Mouse (Mus musculus) heart, embryonic 12.5 days (tissue): ENCODE results near the gene Vps35. TPM values are rescaled to one million over a fixed set of nuclear protein-coding genes. Genes with fewer than 3 reads are reported as not detected.

Experiments
- ATAC-seq: fragments of 200-750 bp; cut with Nextera tagmentation; 2 replicates; pipeline ENCODE4 v1.8.0; 2017; ENCODE audit warnings: moderate TSS enrichment, moderate library complexity; ENCODE audit not compliant: insufficient number of reproducible peaks, low FRiP score
- H3K27ac ChIP-seq: fragments of 300-500 bp; sonication (generic); 2 replicates; pipeline ENCODE4 v1.5.1; 2016; ENCODE audit warnings: mild to moderate bottlenecking, moderate library complexity; ENCODE audit not compliant: poor library complexity, severe bottlenecking
- H3K27me3 ChIP-seq: fragments of 300-500 bp; sonication (generic); replicated peaks from 2 replicates; pipeline ENCODE4 v1.6.1; 2016; ENCODE audit warnings: mild to moderate bottlenecking, moderate library complexity
- H3K36me3 ChIP-seq: fragments of 300-500 bp; sonication (generic); 2 replicates; pipeline ENCODE4 v1.6.1; 2016; ENCODE audit warnings: mild to moderate bottlenecking, moderate library complexity
- H3K4me1 ChIP-seq: fragments of 300-500 bp; sonication (generic); replicated peaks from 2 replicates; pipeline ENCODE4 v1.6.1; 2016; ENCODE audit warnings: mild to moderate bottlenecking
- H3K4me2 ChIP-seq: fragments of 300-500 bp; sonication (generic); 2 replicates; pipeline ENCODE4 v1.6.1; 2016; ENCODE audit warnings: mild to moderate bottlenecking, moderate library complexity
- H3K4me3 ChIP-seq: fragments of 300-500 bp; sonication (generic); 2 replicates; pipeline ENCODE4 v1.5.1; 2016; ENCODE audit warnings: mild to moderate bottlenecking
- H3K9ac ChIP-seq: fragments of 300-500 bp; sonication (generic); 2 replicates; pipeline ENCODE4 v1.6.1; 2016; ENCODE audit warnings: mild to moderate bottlenecking, moderate library complexity
- H3K9me3 ChIP-seq: fragments of 300-500 bp; sonication (generic); replicated peaks from 2 replicates; pipeline ENCODE4 v1.6.1; 2016; ENCODE audit warnings: mild to moderate bottlenecking, moderate library complexity
- WGBS: fragments of 180-500 bp; shearing (Covaris S2); methylation state at CpG from one replicate; pipeline ENCODE4 v1.1.7; 2016; 5-methylcytosine and 5-hydroxymethylcytosine counted together
- polyA plus RNA-seq: library from polyadenylated mRNA; unstranded; fragments of >200 nt; fragmentation: Nextera tagmentation; extraction: Ambion mirVana; gene quantifications from 2 replicates; pipeline ENCODE4 v1.2.1, GENCODE M21; 2016

Vps35 gene
- polyA plus RNA-seq, 1 experiment from 2014 or later = 124 TPM

GRCm38 (mm10) chr8:85311743-85312142, 12.1 kb upstream of the Vps35 start:
- Histone ChIP-seq H3K4me1 (no peaks in the 10 kb centered on the region), H3K9me3 (no peaks in the 10 kb centered on the region), H3K36me3 (peaks cover 17% of the 10 kb centered on the region), H3K4me2 (no peak overlapping the region), H3K9ac (no peak overlapping the region), H3K4me3 (no peak overlapping the region), H3K27ac (no peak overlapping the region), H3K27me3 (no peaks in the 10 kb centered on the region)
- ATAC-seq = peak; percentile 55; the same call in 1 of the 2 replicates

DNA sequence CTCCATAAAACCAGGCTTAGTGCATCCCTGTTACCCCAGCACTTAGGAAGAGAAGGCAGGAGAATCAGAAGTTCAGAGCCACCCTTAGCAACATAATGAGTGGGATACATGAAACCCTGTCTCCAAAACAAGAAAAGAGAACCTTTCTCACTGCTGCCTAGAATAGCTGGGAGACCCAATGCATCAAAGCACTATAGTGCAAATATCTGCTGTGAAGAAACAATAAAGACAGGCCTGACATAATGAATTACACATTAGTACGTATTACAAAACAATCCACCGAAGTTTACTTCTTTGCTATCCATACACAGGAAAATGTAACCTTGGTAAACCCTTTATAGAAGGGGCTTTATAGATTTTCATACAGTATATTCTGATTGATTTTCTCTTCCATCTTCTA, 9.0 kb upstream of the Vps35 start:
- peaks cover 44% of the 10 kb centered on the region for H3K36me3 ChIP-seq
- WGBS = 92% methylated on average over 2 of the region's 2 CpGs

GRCm38 (mm10) chr8:85303531-85303930, 3.9 kb upstream of the Vps35 start:
- Histone ChIP-seq H3K27ac (no peak overlapping the region), H3K4me1 (peaks cover 15% of the 10 kb centered on the region), H3K36me3 (peaks cover 55% of the 10 kb centered on the region), H3K4me2 (no peak overlapping the region), H3K9ac (no peak overlapping the region), H3K4me3 (no peak overlapping the region), H3K9me3 (no peaks in the 10 kb centered on the region), H3K27me3 (no peaks in the 10 kb centered on the region)
- 84% methylated on average over 5 of the region's 5 CpGs for WGBS
- ATAC-seq = no peak

More for the DNA sequence above, 9.0 kb upstream of the Vps35 start:
- no peaks in the 10 kb centered on the region for H3K4me1 ChIP-seq
- H3K9me3 ChIP-seq = no peaks in the 10 kb centered on the region
- no peak overlapping the region for H3K9ac ChIP-seq
- no peak overlapping the region for H3K27ac ChIP-seq
- no peak for ATAC-seq
- no peak overlapping the region for H3K4me2 ChIP-seq
- no peaks in the 10 kb centered on the region for H3K27me3 ChIP-seq
- H3K4me3 ChIP-seq = no peak overlapping the region

- no peak overlapping the region for H3K4me2 ChIP-seq
- H3K4me1 ChIP-seq = peaks cover 15% of the 10 kb centered on the region
- 85% methylated on average over 3 of the region's 3 CpGs for WGBS
- no peak overlapping the region for H3K27ac ChIP-seq
- no peak overlapping the region for H3K9ac ChIP-seq
- no peak overlapping the region for H3K4me3 ChIP-seq
- no peak for ATAC-seq
- peaks cover 49% of the 10 kb centered on the region for H3K36me3 ChIP-seq
- H3K9me3 ChIP-seq = no peaks in the 10 kb centered on the region
- H3K27me3 ChIP-seq = no peaks in the 10 kb centered on the region
These were observed 3.3 kb upstream of the Vps35 start for GRCm38 (mm10) chr8:85302931-85303330.

- Histone ChIP-seq H3K27ac (no peak overlapping the region), H3K36me3 (peaks cover 44% of the 10 kb centered on the region), H3K9ac (no peak overlapping the region), H3K4me2 (no peak overlapping the region), H3K4me3 (no peak overlapping the region), H3K4me1 (peaks cover 20% of the 10 kb centered on the region), H3K9me3 (no peaks in the 10 kb centered on the region), H3K27me3 (no peaks in the 10 kb centered on the region)
- WGBS = 33% methylated on average over 1 of the region's 1 CpGs
- ATAC-seq = no peak
These were observed 2.3 kb upstream of the Vps35 start for GRCm38 (mm10) chr8:85301941-85302340.

GRCm38 (mm10) chr8:85298600-85299433, 785 bp downstream of the Vps35 start:
- Histone ChIP-seq H3K4me2 (peak overlapping the region; percentile 92), H3K9me3 (no peaks in the 10 kb centered on the region), H3K36me3 (peaks cover 20% of the 10 kb centered on the region), H3K27me3 (no peaks in the 10 kb centered on the region), H3K4me1 (peaks cover 20% of the 10 kb centered on the region), H3K4me3 (peak overlapping the region; percentile 96), H3K9ac (peak overlapping the region; percentile 94), H3K27ac (peak overlapping the region; percentile 94)
- ATAC-seq = peak; percentile 40
- under 1% methylated on average over 53 of the region's 53 CpGs for WGBS

- Histone ChIP-seq H3K27ac (no peak overlapping the region), H3K9ac (no peak overlapping the region), H3K4me2 (no peak overlapping the region), H3K4me1 (no peaks in the 10 kb centered on the region), H3K27me3 (no peaks in the 10 kb centered on the region), H3K9me3 (no peaks in the 10 kb centered on the region), H3K4me3 (no peak overlapping the region), H3K36me3 (peaks cover 66% of the 10 kb centered on the region)
- WGBS = 88% methylated on average over 1 of the region's 1 CpGs
- ATAC-seq = no peak
These were observed 12.8 kb downstream of the Vps35 start for GRCm38 (mm10) chr8:85286846-85287245.

- Histone ChIP-seq H3K9ac (no peak overlapping the region), H3K36me3 (no peaks in the 10 kb centered on the region), H3K4me2 (no peak overlapping the region), H3K4me1 (no peaks in the 10 kb centered on the region), H3K27me3 (no peaks in the 10 kb centered on the region), H3K4me3 (no peak overlapping the region), H3K27ac (no peak overlapping the region), H3K9me3 (no peaks in the 10 kb centered on the region)
- WGBS = 63% methylated on average over 1 of the region's 1 CpGs
- no peak for ATAC-seq
These were observed 72.3 kb downstream of the Vps35 start for GRCm38 (mm10) chr8:85227297-85227696.

GRCm38 (mm10) chr8:85225688-85226087, 73.9 kb downstream of the Vps35 start, which contains the start of gene Olfr371:
Olfr371 (plus strand) TSS chr8:85225988.
- Histone ChIP-seq H3K36me3 (no peaks in the 10 kb centered on the region), H3K27ac (no peak within 1 kb of the TSS), H3K4me2 (no peak within 1 kb of the TSS), H3K27me3 (no peaks in the 10 kb centered on the region), H3K4me3 (no peak within 1 kb of the TSS), H3K4me1 (no peaks in the 10 kb centered on the region), H3K9ac (no peak within 1 kb of the TSS), H3K9me3 (no peaks in the 10 kb centered on the region)
- no peak for ATAC-seq
- WGBS = 31% methylated on average over 1 of the region's 1 CpGs

- no peaks in the 10 kb centered on the region for H3K27me3 ChIP-seq
- ATAC-seq = peak; percentile 90
These were observed 78.6 kb downstream of the Vps35 start for GRCm38 (mm10) chr8:85220992-85221391.

DNA sequence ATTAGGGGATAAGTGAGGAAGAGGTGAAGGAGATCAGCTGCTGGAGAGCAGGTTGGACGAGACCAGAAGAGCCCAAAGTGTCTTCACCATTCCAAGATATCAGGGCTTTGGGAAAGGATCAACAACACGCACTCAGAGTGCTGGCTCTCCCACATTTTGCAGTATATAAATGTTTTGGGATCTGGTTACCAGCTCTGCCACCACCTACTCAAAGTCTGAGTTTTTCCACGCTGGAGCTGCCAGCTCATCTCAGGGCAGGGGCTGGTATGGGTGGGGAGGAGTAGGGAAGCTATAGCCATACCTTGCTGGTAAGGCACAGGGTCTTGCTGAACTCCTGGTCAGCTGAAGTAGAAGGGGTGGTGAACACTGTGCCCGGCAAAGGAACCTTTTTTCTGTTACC, 79.4 kb downstream of the Vps35 start:
- no peaks in the 10 kb centered on the region for H3K27me3 ChIP-seq
- H3K9me3 ChIP-seq = 0 out of 2 replicates have a peak, but pooled peaks cover 5% of the 10 kb centered on the region
- H3K4me1 ChIP-seq = 0 out of 2 replicates have a peak, but pooled peaks cover 4% of the 10 kb centered on the region
- H3K27ac ChIP-seq = no peak overlapping the region
- no peak overlapping the region for H3K4me2 ChIP-seq
- 71% methylated on average over 4 of the region's 4 CpGs for WGBS
- no peak overlapping the region for H3K9ac ChIP-seq
- no peak overlapping the region for H3K4me3 ChIP-seq
- no peak; the same call in 1 of the 2 replicates for ATAC-seq
- H3K36me3 ChIP-seq = no peaks in the 10 kb centered on the region

More at GRCm38 (mm10) chr8:85220992-85221391, 78.6 kb downstream of the Vps35 start:
- Histone ChIP-seq H3K36me3 (no peaks in the 10 kb centered on the region), H3K9ac (no peak overlapping the region), H3K9me3 (0 out of 2 replicates have a peak, but pooled peaks cover 5% of the 10 kb centered on the region), H3K4me1 (0 out of 2 replicates have a peak, but pooled peaks cover 4% of the 10 kb centered on the region), H3K4me3 (no peak overlapping the region), H3K27ac (peak overlapping the region; percentile 55), H3K4me2 (no peak overlapping the region)
- 34% methylated on average over 6 of the region's 6 CpGs for WGBS
